8 mouse cellular contexts compared by ENCODE assay signal in the genomic region with DNA sequence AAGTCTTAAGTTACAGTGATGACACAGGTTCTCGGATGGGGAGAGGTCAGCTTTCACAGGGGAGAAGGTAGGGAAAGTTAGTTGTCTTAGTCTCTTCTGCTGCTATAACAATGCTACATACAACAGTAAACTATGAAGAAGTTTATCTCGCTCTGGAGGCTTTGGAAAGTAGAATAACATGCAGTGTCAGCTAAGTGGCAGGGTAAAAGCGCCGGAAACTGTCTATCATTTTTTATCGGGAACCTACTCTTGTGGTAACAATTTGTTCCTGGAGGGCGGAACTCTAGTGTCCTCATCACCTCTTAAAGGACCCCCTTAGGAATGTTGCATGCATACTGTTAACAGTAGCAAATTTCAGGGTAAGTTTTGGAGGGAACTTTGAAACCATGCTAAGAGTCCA. TPM values are rescaled to one million over a fixed set of nuclear protein-coding genes. Genes with fewer than 3 reads are reported as not detected.
DNase-seq lines count a peak whose midpoint lies in the region; ATAC-seq and TF ChIP-seq lines count a peak whose summit lies in the region.

No protein-coding gene starts in this region.

- peak overlapping the region; percentile 70 for H3K4me2 ChIP-seq in heart, embryonic 12.5 days
- H3K4me2 ChIP-seq in liver, postnatal 0 days (ENCODE audit: low read depth, low read length) = peak overlapping the region; percentile 91

- no peak for ATAC-seq in heart, embryonic 12.5 days (ENCODE audit: insufficient number of reproducible peaks, low FRiP score)
- no peak for ATAC-seq in liver, postnatal 0 days
- no peak for ATAC-seq in erythroid progenitor cell, adult 5-6 weeks (replicated peaks; ENCODE audit: low FRiP score, poor library complexity, severe bottlenecking)

- H3K27ac ChIP-seq in heart, embryonic 12.5 days (ENCODE audit: poor library complexity, severe bottlenecking) = no peak overlapping the region
- H3K27ac ChIP-seq in hindbrain, embryonic 10.5 days = no peak overlapping the region
- peak overlapping the region; percentile 98; the same call in 1 of the 2 replicates for H3K27ac ChIP-seq in liver, postnatal 0 days (ENCODE audit: low read depth)

- 87% methylated on average over 6 of the region's 6 CpGs for WGBS in heart, embryonic 12.5 days
- 92% methylated on average over 6 of the region's 6 CpGs for WGBS in hindbrain, embryonic 10.5 days
- 85% methylated on average over 6 of the region's 6 CpGs for whole genome bisulfite sequencing in liver, postnatal 0 days (ENCODE audit: insufficient replicate concordance)

- TF ChIP-seq CTCF in E14TG2a.4 (conservative IDR thresholded peaks at IDR 0.05; ENCODE audit: low read length) = no peak
- TF ChIP-seq CTCF in liver, postnatal 0 days (IDR thresholded peaks at IDR 0.05; ENCODE audit: low read depth) = no peak

- DNase-seq in heart, postnatal 14 days = no peak
- DNase-seq in hindbrain, embryonic 10.5 days (ENCODE audit: low spot score) = no peak
- DNase-seq in liver, postnatal 0 days = no peak
- no peak for DNase-seq in spleen, adult 18-20 months
- no peak for DNase-seq in ovary, postnatal 10 days (ENCODE audit: low spot score)

- H3K9ac ChIP-seq in heart, embryonic 12.5 days = peak overlapping the region; percentile 96; the same call in 1 of the 2 replicates
- H3K9ac ChIP-seq in liver, postnatal 0 days (replicated peaks) = peak overlapping the region; percentile 97

- peaks cover 25% of the 10 kb centered on the region for H3K4me1 ChIP-seq in heart, embryonic 12.5 days (replicated peaks)
- H3K4me1 ChIP-seq in E14TG2a.4 (replicated peaks; ENCODE audit: low read depth, low read length) = peaks cover 39% of the 10 kb centered on the region
- peaks cover 33% of the 10 kb centered on the region for H3K4me1 ChIP-seq in hindbrain, embryonic 10.5 days (replicated peaks)
- H3K4me1 ChIP-seq in liver, postnatal 0 days (ENCODE audit: insufficient read depth) = peaks cover 21% of the 10 kb centered on the region

- no peaks in the 10 kb centered on the region for H3K9me3 ChIP-seq in heart, embryonic 12.5 days (replicated peaks)
- H3K9me3 ChIP-seq in E14TG2a.4 (ENCODE audit: low read length) = no peaks in the 10 kb centered on the region
- no peaks in the 10 kb centered on the region for H3K9me3 ChIP-seq in hindbrain, embryonic 10.5 days
- H3K9me3 ChIP-seq in liver, postnatal 0 days (ENCODE audit: low read length) = no peaks in the 10 kb centered on the region

- no peaks in the 10 kb centered on the region for H3K27me3 ChIP-seq in heart, embryonic 12.5 days (replicated peaks)
- no peaks in the 10 kb centered on the region for H3K27me3 ChIP-seq in E14TG2a.4 (ENCODE audit: insufficient read depth, low read length)
- no peaks in the 10 kb centered on the region for H3K27me3 ChIP-seq in hindbrain, embryonic 10.5 days (ENCODE audit: insufficient read depth, poor library complexity, severe bottlenecking)
- no peaks in the 10 kb centered on the region for H3K27me3 ChIP-seq in liver, postnatal 0 days (ENCODE audit: insufficient read depth, low read length)

- H3K36me3 ChIP-seq in heart, embryonic 12.5 days = no peaks in the 10 kb centered on the region
- H3K36me3 ChIP-seq in E14TG2a.4 (ENCODE audit: insufficient read depth, low read length) = no peaks in the 10 kb centered on the region
- 0 out of 2 replicates have a peak, but pooled peaks cover 5% of the 10 kb centered on the region for H3K36me3 ChIP-seq in hindbrain, embryonic 10.5 days
- no peaks in the 10 kb centered on the region for H3K36me3 ChIP-seq in liver, postnatal 0 days (replicated peaks; ENCODE audit: insufficient read depth, low read length)

- peak; percentile 20; the same call in 1 of the 2 replicates for TF ChIP-seq EP300 in liver, postnatal 0 days (IDR thresholded peaks at IDR 0.05; ENCODE audit: low read depth)

- intact Hi-C loops in heart, postnatal 14 days (cut with DNase I) = no loop called here

- peak overlapping the region; percentile 90; the same call in 1 of the 2 replicates for H3K4me3 ChIP-seq in heart, embryonic 12.5 days
- peak overlapping the region; percentile 91 for H3K4me3 ChIP-seq in E14TG2a.4 (replicated peaks; ENCODE audit: low read length)
- H3K4me3 ChIP-seq in hindbrain, embryonic 10.5 days = peak overlapping the region; percentile 90
- peak overlapping the region; percentile 72; the same call in 1 of the 2 replicates for H3K4me3 ChIP-seq in liver, postnatal 0 days (ENCODE audit: low read depth, low read length)

RNA-seq across cellular contexts. Expression of a gene that starts 1.3 kb away (rescaled TPM):
- polyA plus RNA-seq in heart, embryonic 12.5 days (2016; fragmentation: Nextera tagmentation; extraction: Ambion mirVana) = 7.1 and 7.6 TPM in 2 replicates
- total RNA-seq in heart, postnatal 14 days (2021) = 10 to 100 TPM; 28.5 to 29.5 TPM
- polyA plus RNA-seq in hindbrain, embryonic 10.5 days (2016; fragmentation: Nextera tagmentation; extraction: Ambion mirVana) = 3.5 and 3.7 TPM in 2 replicates
- 3.3 and 5.0 TPM in 2 replicates for polyA plus RNA-seq in liver, postnatal 0 days (2015; fragmentation: Nextera tagmentation; extraction: Ambion mirVana)
- 5.4 and 12.6 TPM in 2 replicates for total RNA-seq in erythroid progenitor cell, adult 5-6 weeks (2015; ENCODE audit: low replicate concordance)
- 2.9 and 5.0 TPM in 2 replicates for total RNA-seq in erythroid progenitor cell, adult 5-6 weeks (2017; ENCODE audit: low replicate concordance)
